In genomic region chr12:17578601-17579000, GRCm38 (mm10) we compare ENCODE assay signal across 25 mouse cellular contexts. TPM values are rescaled to one million over a fixed set of nuclear protein-coding genes. Genes with fewer than 3 reads are reported as not detected.
DNase-seq lines count a peak whose midpoint lies in the region; ATAC-seq lines count a peak whose summit lies in the region.
"Had no signal": no experiment of that assay in that cellular context is flagged by ENCODE, and none has a peak within 500 bp of the region (broad histone marks: within the 10 kb centered on the region; RNA-seq: fewer than 3 reads in every experiment).

No protein-coding gene starts in this region.

- H3K4me3 ChIP-seq in liver, embryonic 15.5 days (replicated peaks) = no peak overlapping the region
- H3K4me3 ChIP-seq in midbrain, embryonic 10.5 days = no peak overlapping the region
- H3K4me3 ChIP-seq in hindbrain, embryonic 13.5 days = no peak overlapping the region
- H3K4me3 ChIP-seq: embryonic facial prominence, embryonic 13.5 days; heart, embryonic 12.5 days; hindbrain, embryonic 12.5 days; left cerebral cortex, adult 2 months; lung, embryonic 15.5 days; midbrain, embryonic 12.5 days had no signal

- ATAC-seq in erythroblast, adult 5-6 weeks (replicated peaks; ENCODE audit: low FRiP score, poor library complexity, severe bottlenecking) = 0 out of 2 replicates have a peak, but pooled peaks have one; percentile 42
- ATAC-seq in liver, embryonic 15.5 days (ENCODE audit: insufficient read depth) = peak; percentile 47; the same call in 1 of the 2 replicates
- ATAC-seq in hindbrain, embryonic 13.5 days (ENCODE audit: low FRiP score) = no peak
- ATAC-seq: forebrain, embryonic 14.5 days had no signal

- peaks cover 12% of the 10 kb centered on the region; the same call in 1 of the 2 replicates for H3K27me3 ChIP-seq in liver, embryonic 15.5 days
- H3K27me3 ChIP-seq in midbrain, embryonic 10.5 days (ENCODE audit: low read depth, poor library complexity, severe bottlenecking) = peaks cover 7% of the 10 kb centered on the region; the same call in 1 of the 2 replicates
- 0 out of 2 replicates have a peak, but pooled peaks cover 5% of the 10 kb centered on the region for H3K27me3 ChIP-seq in hindbrain, embryonic 13.5 days
- H3K27me3 ChIP-seq: embryonic facial prominence, embryonic 13.5 days; lung, embryonic 15.5 days; midbrain, embryonic 12.5 days had no signal

- no peaks in the 10 kb centered on the region for H3K9me3 ChIP-seq in liver, embryonic 15.5 days (replicated peaks)
- H3K9me3 ChIP-seq in midbrain, embryonic 10.5 days (replicated peaks) = no peaks in the 10 kb centered on the region
- H3K9me3 ChIP-seq in hindbrain, embryonic 13.5 days = no peaks in the 10 kb centered on the region
- H3K9me3 ChIP-seq: embryonic facial prominence, embryonic 13.5 days; heart, embryonic 12.5 days; hindbrain, embryonic 12.5 days; lung, embryonic 15.5 days; midbrain, embryonic 12.5 days had no signal

- DNase-seq in 3134 (ENCODE audit: extremely low read depth, insufficient read length, low spot score) (peak; percentile 43), ES-CJ7 (ENCODE audit: low read depth, low spot score) (peak; percentile 29)
- DNase-seq in midbrain, embryonic 10.5 days (ENCODE audit: low spot score) = no peak
- no peak for DNase-seq in cerebellum, postnatal 14 days
- DNase-seq in left cerebral cortex, adult 18-20 months (ENCODE audit: low spot score in 2 of 2) = no peak
- DNase-seq: adrenal gland, postnatal 10 days; cerebellum, adult 18-20 months; cerebellum, postnatal 25 days; embryo, embryonic 11 days; heart, postnatal 10 days; kidney, adult 9 months; layer of hippocampus, adult 9-11 months; right cerebral cortex, postnatal 14 days; spleen, adult 18-20 months had no signal

- H3K4me1 ChIP-seq in liver, embryonic 15.5 days (replicated peaks) = peaks cover 9% of the 10 kb centered on the region; the same call in 1 of the 2 replicates
- peaks cover 11% of the 10 kb centered on the region for H3K4me1 ChIP-seq in midbrain, embryonic 10.5 days
- peaks cover 13% of the 10 kb centered on the region; the same call in 1 of the 2 replicates for H3K4me1 ChIP-seq in hindbrain, embryonic 13.5 days (replicated peaks)

- no peak overlapping the region for H3K27ac ChIP-seq in liver, embryonic 15.5 days (replicated peaks)
- no peak overlapping the region for H3K27ac ChIP-seq in midbrain, embryonic 10.5 days (replicated peaks)
- no peak overlapping the region for H3K27ac ChIP-seq in hindbrain, embryonic 13.5 days
- H3K27ac ChIP-seq: embryonic facial prominence, embryonic 13.5 days; hindbrain, embryonic 12.5 days; left cerebral cortex, adult 2 months; lung, embryonic 15.5 days; macrophage; midbrain, embryonic 12.5 days had no signal

- no peaks in the 10 kb centered on the region for H3K36me3 ChIP-seq in liver, embryonic 15.5 days (replicated peaks)
- H3K36me3 ChIP-seq in midbrain, embryonic 10.5 days = no peaks in the 10 kb centered on the region
- H3K36me3 ChIP-seq in hindbrain, embryonic 13.5 days = no peaks in the 10 kb centered on the region
- H3K36me3 ChIP-seq: embryonic facial prominence, embryonic 13.5 days; heart, embryonic 12.5 days; hindbrain, embryonic 12.5 days; lung, embryonic 15.5 days; midbrain, embryonic 12.5 days had no signal

- no peak overlapping the region for H3K9ac ChIP-seq in liver, embryonic 15.5 days
- H3K9ac ChIP-seq in hindbrain, embryonic 13.5 days = no peak overlapping the region
- H3K9ac ChIP-seq: embryonic facial prominence, embryonic 13.5 days; heart, embryonic 12.5 days; hindbrain, embryonic 12.5 days; lung, embryonic 15.5 days; midbrain, embryonic 12.5 days had no signal

- WGBS in liver, embryonic 15.5 days (ENCODE audit: insufficient replicate concordance) = 25% methylated on average over 4 of the region's 4 CpGs
- 70% methylated on average over 4 of the region's 4 CpGs for WGBS in midbrain, embryonic 10.5 days
- 49% methylated on average over 4 of the region's 4 CpGs for WGBS in hindbrain, embryonic 13.5 days

- no peak overlapping the region for H3K4me2 ChIP-seq in liver, embryonic 15.5 days
- H3K4me2 ChIP-seq in hindbrain, embryonic 13.5 days = no peak overlapping the region
- H3K4me2 ChIP-seq: embryonic facial prominence, embryonic 13.5 days; heart, embryonic 12.5 days; hindbrain, embryonic 12.5 days; lung, embryonic 15.5 days; midbrain, embryonic 12.5 days had no signal

RNA-seq across cellular contexts. Expression of gene Odc1, which starts 34.0 kb away (rescaled TPM):
- 578 and 641 TPM in 2 replicates for total RNA-seq in erythroblast, adult 5-6 weeks (2015; ENCODE audit: low replicate concordance)
- 1,162 and 1,709 TPM in 2 replicates for total RNA-seq in erythroblast, adult 5-6 weeks (2017; ENCODE audit: low replicate concordance)
- polyA plus RNA-seq in liver, embryonic 15.5 days (2015; fragmentation: Nextera tagmentation; extraction: Ambion mirVana) = 404 and 432 TPM in 2 replicates
- polyA plus RNA-seq in midbrain, embryonic 10.5 days (2016; fragmentation: Nextera tagmentation; extraction: Ambion mirVana) = 269 and 305 TPM in 2 replicates
- polyA plus RNA-seq in hindbrain, embryonic 13.5 days (2015; fragmentation: Nextera tagmentation; extraction: Ambion mirVana) = 148 and 155 TPM in 2 replicates
- total RNA-seq in left cerebral cortex, adult 18-20 months (2021) = 10 to 100 TPM; 65.8 to 77.7 TPM

Comparison
In these comparisons a context has a peak if more than half of its experiments do, and no peak if none do; other contexts are left out.
1. DNase-seq: peak in 3134 (single experiment) and ES-CJ7 (single experiment); none in midbrain, embryonic 10.5 days (single experiment), cerebellum, postnatal 14 days (0 of 2) and left cerebral cortex, adult 18-20 months (0 of 2).